Mouse (Mus musculus): ENCODE data around the gene Slc24a1.

Slc24a1 gene

DNA sequence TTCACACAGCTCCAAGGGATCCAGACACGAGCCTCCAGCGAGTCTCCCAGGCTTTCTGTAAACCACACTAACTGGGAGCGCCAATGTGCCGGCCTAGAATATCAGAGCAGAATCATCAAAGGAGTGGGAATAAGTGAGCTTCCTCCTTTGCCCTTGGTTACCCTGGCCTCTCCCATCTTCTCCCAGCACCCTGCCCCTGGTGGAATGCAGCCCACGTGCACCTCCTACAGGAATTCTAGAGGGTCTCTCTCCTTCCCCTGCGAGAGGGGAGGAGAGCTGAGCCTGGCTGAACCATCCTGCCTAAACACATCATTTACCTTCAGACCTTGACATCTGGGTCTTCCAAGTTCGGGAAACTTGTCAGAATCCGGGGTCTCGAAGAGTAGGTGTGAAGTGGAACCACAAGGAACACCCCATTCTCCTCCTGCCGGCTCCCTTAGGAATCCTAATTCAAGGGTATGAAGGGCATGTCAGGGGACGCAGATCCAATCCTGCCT lies at the start of gene Slc24a1:
TSS of gene Slc24a1 (minus strand) at position 447 of the 497 bp plus-strand sequence.
- TF ChIP-seq GATA4 (IDR thresholded peaks at IDR 0.05; ENCODE audit: insufficient replicate concordance, low read length), result no peak

DNA sequence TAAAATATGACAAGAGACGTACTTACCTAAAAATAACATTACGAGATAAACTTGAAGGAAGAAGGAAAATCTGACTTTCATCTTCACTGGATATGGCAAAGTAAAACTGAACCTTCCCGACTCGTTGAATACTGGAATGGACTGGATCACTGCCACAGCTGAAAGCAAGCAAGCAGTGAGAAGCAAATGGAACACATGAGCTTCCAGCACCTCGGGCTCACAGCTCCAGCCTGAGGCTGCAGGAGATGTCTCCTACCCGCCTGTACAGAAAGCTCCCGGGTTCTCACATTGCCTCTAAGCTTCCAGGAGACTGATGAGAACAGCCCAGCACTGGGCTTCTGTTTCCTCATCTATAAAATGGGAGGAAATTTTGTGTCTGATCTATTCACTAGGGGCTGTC lies 38.9 kb upstream of the Slc24a1 start:
- TF ChIP-seq GATA4 (IDR thresholded peaks at IDR 0.05; ENCODE audit: insufficient replicate concordance, low read length), result no peak

DNA sequence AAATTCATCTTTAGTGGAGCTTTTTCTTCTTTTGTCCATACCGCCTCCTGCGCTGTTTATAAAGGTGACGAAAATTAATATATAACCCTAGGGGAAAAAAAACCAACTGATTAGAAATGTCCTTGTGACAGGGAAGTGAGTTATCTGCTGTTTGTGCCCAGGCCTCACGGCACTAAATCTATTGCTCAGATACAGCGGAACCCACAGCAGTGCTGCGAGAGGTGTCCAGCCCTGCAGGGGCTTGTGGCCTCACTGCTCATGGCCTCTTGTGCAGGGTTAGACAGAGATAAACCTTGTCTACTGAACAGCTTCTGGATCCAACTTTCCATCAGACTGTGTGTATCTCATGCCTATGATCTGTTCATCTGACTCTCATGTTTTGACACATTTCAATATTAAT lies 37.0 kb upstream of the Slc24a1 start:
- no peak for TF ChIP-seq GATA4 (IDR thresholded peaks at IDR 0.05; ENCODE audit: insufficient replicate concordance, low read length)

DNA sequence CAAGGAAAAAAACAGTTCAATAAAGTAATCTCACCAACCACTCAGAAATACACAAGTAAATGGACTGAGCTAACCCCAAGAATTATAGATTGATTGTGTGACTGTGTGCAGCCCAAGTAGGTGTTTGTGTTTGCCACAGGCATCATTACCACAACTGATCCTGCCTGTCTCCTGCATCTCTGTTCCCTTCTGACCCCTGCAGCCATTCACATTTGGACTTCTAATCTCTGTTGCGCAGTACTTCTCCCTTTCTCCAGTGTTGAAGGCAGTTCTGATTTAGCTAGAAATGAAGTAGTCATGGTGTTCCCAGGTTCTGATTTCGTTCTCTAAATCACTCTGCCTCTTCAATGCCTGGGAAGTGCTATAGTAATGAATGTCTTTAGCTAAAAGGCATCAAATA lies 36.2 kb upstream of the Slc24a1 start:
- no peak for TF ChIP-seq GATA4 (IDR thresholded peaks at IDR 0.05; ENCODE audit: insufficient replicate concordance, low read length)

DNA sequence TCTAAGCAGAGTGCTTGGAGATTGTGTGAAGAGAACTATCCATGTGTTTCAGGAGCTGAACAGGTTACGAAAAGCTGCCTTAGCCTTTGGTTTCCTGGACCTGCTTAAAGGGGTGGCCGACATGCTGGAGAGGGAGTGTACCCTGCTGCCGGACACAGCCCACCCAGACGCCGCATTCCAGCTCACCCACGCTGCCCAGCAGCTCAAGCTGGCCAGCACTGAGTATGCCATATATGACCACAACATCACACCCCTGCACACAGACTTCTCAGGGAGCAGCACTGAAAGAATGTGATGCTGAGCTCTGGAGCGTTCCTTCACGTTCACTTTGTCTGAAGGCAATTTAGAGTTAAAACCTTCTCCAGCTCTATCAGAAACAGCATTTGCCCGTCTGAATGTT lies 34.4 kb upstream of the Slc24a1 start:
- no peak for TF ChIP-seq GATA4 (IDR thresholded peaks at IDR 0.05; ENCODE audit: insufficient replicate concordance, low read length)

DNA sequence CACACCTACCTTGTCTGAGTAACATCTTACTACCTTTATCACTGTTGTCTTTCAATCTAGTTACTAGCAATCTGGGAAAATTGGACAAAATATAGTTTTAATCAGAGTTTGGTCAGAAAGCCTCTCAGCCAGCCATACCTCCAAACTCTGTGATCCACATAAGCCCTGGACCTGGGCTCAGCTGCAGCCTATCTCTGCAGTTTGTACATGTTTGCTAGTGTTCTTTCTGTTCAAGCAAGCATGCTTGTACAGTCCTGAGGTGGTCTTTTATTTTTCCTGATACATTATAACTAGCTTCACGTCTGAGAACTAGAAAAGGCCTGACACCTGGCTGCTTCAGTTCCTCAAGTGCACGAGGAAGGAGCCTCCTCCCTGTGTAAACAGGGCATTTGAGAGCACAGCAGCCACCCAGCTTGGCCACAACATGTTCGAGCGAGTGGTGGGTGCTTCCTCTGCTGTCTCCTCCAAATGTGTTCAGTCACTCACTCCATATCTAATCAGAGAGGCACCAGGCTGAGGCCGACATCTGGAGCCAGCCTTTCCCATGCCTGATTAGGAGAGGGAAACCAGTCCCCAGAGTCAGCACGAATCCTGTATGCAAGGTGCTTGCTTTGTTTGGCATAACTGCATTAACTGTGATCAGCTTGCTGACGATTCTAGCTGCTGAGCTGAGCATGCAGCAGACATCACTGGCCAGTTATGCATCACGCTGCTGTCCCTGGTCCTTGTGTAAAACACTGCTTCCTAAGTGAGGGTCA lies 33.8 kb upstream of the Slc24a1 start:
- TF ChIP-seq GATA4 (IDR thresholded peaks at IDR 0.05; ENCODE audit: insufficient replicate concordance, low read length), result no peak

DNA sequence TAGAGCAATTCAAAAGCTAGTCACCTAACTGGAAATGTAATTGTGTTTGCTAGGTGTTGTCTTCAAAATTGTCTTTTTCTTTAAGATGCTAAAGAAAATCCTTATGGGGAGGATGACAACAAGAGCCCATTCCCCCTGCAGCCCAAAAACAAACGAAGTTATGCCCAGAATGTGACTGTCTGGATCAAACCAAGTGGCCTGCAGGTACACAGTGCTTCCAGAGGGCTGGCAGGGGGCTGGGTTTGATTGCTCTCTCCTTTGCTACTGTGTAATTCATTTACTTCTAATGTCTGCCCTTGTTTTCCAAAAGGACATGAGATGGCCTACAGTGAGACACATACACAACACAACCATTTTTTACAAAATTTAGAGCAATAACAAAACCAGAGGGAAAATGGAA lies 30.5 kb upstream of the Slc24a1 start:
- no peak for TF ChIP-seq GATA4 (IDR thresholded peaks at IDR 0.05; ENCODE audit: insufficient replicate concordance, low read length)

DNA sequence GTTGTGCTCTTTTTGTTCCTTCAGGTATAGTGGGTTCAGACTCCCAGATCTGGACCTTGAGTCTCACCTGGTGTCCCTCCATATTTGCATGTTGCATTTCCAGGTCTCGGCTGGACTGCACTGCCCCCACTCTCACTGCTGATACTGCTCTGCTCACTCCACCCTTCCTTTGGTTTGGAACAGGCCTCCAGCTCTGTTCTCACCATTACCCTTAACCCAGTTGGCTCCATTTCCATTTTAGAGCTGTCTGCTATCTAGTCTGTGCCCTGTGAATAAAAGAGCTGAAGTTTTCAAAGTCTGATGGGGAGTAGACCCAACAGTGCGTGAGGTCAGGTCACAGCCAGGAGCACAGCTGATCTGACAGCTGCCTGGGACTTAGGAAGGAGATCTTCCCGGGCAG lies 29.1 kb upstream of the Slc24a1 start:
- no peak for TF ChIP-seq GATA4 (IDR thresholded peaks at IDR 0.05; ENCODE audit: insufficient replicate concordance, low read length)

DNA sequence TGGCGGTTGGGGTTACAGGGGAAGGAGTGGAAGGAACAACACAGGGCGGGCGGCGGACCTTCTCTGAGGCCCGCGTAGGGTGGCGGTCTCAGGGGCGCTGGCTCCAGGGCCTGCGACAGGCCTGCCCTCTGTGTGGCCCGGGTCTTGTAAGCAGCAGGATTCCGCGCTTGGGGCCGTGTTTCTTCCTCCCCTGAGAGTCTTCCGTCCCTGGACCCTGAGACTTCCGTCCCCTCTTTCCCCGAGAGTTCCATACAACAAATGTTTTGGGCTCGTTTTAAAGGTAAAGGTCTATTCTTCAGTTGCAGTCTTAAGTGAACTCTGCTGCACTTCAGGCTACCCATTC lies 9.5 kb upstream of the Slc24a1 start:
- no peak for TF ChIP-seq GATA4 (IDR thresholded peaks at IDR 0.05; ENCODE audit: insufficient replicate concordance, low read length)

DNA sequence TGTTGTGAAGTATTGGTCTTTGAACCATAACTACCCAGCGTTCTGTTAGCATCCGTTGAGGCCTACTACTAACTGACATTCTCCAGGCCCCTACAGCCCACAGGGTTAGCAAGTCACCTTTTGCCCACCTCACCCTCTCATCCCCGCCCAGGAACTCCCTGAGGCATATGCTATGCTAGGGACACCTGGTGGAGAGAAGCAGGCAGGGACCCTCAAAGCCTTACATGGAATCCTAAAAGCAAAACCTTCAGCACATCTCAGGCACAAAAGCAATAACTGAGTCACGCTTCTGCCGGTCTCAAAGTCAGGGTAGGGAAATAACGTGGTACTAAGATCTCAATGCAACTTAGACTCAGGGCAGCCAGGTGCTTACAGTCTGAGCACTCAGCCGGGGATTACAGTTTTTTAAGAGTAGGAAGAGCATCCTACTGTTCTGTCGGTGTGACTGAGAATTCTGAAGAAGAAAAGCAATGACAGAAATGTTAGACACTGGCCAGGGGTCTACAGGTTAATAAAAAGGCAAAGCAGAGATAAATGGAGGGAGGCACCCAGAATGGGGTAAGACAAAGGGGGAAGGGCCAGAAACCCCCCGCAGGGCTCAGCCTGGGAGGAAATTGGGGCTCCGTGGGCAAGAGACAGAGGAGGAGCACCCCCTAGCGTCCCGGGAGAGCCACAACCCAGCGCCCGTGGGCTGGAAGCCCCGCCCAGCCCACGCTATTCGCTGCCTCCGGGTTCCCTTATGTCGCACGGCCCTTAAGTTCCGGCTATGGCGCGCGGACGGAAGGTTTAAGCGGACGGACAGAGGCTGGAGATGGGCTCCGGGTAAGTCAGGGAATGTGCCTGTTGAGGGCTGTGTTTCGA lies 8.9 kb upstream of the Slc24a1 start, which contains the start of gene Ints14:
TSS of gene Ints14 (plus strand) at position 789 of the 861 bp plus-strand sequence.
- peak; percentile 47; the same call in 1 of the 2 replicates for TF ChIP-seq GATA4 (IDR thresholded peaks at IDR 0.05; ENCODE audit: insufficient replicate concordance, low read length)

DNA sequence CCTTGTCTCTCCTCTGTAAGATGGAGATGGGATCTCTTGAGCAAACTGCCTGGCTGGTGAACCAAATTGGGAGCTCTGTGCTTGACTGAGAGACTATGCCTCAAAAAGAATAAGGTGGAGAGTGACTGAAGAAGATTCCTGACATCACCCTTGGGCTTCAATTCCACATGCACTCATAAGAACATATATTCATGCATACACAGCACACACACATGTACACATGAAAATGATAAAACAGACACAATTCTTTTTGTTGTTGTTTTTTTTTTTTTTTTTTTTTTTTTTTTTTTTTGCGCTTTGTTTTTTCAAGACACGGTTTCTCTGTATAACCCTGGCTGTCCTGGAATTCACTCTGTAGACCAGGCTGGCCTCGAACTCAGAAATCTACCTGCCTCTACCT lies 5.9 kb upstream of the Slc24a1 start:
- TF ChIP-seq GATA4 (IDR thresholded peaks at IDR 0.05; ENCODE audit: insufficient replicate concordance, low read length), result no peak

DNA sequence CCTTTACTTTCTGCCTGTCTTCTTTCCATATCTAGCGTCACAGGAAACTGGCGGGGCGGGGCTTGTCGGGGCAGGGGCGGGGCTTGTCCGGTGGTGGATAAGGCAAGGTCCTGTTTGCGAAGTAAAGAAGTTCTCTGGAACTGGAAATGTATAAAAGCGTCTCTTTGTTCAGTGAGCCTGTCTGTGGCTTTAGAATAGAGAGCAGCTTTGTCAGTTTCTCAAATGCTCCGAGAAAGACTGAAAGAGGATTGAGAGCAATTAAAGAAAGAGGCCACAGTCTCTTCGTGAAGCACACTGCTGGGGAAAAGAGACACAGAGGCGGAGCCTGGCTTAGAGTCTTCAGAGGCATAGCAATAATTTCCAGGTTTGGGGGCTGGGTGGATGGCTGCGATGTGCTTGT lies 4.9 kb upstream of the Slc24a1 start:
- TF ChIP-seq GATA4 (IDR thresholded peaks at IDR 0.05; ENCODE audit: insufficient replicate concordance, low read length), result no peak

DNA sequence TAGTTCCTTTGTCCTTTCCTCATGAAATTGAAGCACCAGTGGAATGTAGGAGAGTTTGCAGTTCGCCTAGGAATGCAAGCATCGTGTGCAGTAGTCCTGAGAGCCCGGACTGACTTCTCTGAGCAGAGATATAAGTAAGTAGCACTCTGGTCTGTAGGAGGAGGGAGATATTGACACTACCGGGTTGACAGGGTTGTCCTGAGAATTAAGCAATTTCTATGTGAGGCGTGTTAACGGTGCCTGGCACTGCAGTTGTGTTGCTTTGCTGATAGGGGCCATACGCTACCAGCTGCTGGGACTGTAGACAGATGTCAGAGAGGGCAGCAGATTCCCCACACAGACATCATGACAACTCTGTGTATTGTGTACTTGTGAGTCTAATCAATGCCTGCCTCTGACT lies 1.8 kb upstream of the Slc24a1 start:
- no peak for TF ChIP-seq GATA4 (IDR thresholded peaks at IDR 0.05; ENCODE audit: insufficient replicate concordance, low read length)

DNA sequence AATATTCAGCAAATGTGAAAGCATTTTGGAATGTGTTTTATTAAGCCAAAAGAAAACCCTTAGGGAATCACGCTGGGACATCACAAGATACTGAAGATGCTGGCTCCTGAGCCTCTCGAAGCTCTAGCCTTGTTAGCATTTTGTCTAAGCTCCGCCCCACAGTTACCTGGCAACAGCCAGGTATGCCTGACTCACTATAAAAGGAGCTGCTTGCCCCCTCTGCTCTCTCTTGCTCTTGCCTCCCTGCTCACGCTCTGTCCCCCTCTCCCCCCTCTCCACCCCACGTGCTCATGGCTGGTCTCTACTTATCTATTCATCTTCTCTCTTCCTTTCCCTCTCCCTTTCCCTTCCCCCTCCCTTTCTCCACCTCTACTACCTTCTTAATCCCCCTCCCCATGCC lies 648 bp upstream of the Slc24a1 start:
- TF ChIP-seq GATA4 (IDR thresholded peaks at IDR 0.05; ENCODE audit: insufficient replicate concordance, low read length), result no peak

DNA sequence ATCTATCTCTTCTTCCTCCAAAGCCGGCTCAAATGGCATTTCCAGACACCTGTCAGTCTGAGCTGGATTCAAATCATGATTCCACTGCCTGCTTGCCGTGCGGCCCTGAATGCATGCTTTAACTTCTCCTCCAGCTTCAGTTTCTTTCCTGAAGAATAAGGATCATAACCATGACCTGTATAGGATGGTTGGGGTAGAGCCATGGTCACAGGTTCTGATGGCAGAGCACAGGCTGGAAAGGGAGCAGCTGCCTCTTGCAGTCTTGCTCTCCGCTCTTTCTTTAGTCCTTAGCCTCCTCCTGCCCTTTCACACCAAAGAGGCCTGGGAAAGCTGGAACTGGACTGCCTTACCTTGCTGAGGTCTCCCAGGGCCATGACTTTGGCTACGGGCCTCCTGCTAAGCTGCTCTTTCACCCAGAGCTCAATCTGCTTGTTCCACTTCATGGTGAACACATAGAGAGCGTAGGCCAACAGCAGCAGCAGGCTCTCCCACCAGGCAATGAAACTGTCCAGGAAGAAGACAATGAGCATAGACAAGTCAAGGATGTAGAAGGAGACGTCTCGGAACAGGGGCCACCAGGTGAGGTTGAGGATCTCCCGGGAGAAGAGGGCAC lies 3.8 kb downstream of the Slc24a1 start:
- TF ChIP-seq GATA4 (IDR thresholded peaks at IDR 0.05; ENCODE audit: insufficient replicate concordance, low read length), result no peak

DNA sequence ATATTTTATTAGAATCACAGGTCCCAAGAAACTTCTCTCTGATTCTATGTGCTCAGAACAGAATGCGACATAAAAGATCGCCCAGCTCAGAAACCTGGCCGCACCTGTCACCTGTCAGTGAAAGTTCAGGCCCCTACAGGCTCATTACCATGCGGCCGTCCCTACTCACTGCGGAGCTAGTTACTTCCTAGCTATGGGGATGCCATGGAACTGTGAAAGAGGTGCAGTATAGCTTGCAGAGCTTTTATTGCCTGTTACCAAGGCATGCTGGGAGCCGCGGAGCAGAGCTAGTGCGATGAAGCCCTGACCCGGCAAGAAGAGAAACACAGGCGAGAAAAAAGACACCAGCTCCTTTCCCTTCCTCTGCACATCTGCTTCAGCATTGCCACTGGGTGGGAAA lies 7.4 kb downstream of the Slc24a1 start:
- TF ChIP-seq GATA4 (IDR thresholded peaks at IDR 0.05; ENCODE audit: insufficient replicate concordance, low read length), result no peak

All from liver, adult (tissue).